Mouse (Mus musculus) heart, adult 9 months (tissue): ENCODE results near the gene Fut2.
A peak's percentile ranks its signal among the peaks of the same experiment; 100 is the strongest.
"Not testable (repeated sequence)": the region's sequence is repeated elsewhere in the genome, so short reads cannot be mapped to it uniquely, and the experiment has no call there.

ENCODE experiments used
- DNase-seq, 2 experiments: peaks; one replicate each; pipeline ENCODE4 v3.0.0; 2022; ENCODE audit warnings: low spot score in 2 of 2

Fut2 gene

DNA sequence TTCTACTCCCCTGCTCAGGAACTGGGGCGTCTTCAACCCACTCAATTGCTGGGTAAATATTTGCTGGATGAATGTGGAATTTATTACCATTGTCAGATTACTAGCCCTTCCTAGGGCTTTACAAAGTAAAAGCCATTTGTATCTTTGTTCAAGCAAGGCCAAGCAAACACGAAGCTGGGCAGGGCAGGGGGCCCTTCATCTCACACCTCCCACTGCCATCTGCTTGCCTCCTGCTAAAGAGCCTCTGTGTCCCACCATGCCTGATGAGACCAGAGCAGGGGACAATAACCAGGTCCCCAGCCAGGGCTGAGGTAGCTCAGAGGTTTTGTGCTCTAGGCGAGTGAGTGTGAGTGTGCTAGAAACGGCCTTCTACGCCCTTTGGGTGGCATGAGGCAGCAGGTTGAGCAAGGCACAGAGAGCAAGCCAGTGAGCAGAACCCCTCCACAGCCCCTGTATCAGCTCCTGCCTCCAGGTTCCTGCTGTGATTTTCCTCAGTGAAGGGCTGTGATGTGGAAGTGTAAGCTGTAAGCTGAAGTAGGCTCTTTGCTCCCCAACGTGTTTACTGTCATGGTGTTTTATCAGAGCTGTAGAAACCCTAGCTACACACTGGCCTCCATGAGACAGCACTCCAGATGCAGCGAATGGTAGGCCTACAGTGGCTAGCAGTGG is 11.6 kb upstream of the Fut2 start:
- no peak for DNase-seq

DNA sequence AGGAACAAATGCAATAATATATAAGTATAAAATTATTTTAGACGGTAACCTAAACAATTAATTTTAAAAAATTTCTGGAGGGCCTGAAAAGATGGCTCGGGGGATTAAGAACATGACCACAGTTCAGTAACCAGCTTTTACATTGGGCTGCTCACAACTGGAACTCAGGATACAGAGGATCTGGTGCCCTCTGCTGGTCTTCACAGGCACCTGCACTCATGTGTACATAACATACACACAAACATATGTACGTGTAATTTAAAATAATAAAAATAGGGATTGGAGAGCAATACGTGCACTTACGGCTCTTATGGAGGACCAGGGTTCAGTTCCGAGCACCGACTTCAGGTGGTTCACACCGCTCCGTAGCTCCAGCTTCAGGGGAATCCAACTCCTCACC is 2.7 kb upstream of the Fut2 start:
- no peak for DNase-seq

DNA sequence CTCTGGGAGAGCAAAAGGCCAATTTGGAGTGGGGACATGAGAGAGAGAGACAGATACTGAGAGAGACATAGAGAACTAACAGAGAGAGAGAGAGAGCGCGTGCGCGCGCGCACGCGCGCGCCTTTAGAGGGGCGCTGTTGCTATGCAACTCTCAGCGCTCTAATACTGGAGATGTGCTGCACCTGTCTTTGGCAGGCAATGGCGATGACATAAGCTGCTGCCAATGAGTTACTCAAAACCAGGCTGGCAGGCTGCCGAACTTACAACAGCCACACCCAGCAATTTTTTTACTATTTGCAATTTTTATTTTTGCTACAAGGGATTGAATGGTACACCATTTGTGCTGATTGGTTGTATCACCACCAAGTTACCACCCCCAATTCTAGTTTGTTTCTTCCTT is 1.6 kb upstream of the Fut2 start:
- DNase-seq, result no peak

DNA sequence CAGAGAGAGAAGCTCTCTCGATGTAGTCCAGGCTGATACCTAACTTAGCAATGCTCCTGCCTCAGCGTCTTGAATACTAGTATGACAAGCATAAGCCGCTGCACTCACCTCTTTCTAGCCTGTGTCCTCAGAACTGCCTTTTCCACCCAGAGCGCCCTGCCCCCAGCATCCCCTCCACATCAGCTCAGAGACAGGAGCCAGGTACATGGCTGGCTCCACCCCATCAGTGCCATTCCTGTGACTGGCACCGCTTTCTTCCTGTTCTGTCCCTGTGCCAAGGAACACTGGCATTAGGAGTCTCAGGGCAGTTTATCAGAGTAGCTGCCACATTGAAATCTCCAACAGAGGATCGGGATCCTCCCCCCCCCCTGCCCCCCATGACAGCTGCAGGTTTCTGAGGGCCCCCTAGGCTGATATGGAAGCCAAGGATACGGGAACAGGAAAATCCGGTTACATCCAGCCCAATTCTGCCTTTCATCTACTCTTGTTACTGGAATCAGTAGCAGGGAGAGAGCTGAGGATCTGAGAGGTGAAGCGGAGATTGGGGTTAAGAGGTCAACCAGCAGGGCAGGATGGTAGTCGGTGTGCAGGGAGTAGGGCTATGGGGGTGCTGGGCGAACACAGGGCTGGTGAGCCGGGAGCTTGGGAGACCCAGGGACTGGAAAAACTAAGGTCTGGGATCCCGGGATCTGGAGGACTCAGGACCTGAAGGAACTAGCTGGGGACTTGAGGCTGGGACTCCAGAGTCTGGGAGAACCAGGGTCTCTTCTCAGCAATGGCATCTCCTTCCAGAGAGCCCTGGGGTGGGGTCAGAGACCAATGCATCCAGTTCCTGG is 673 bp downstream of the Fut2 start:
- DNase-seq, result no peak

DNA sequence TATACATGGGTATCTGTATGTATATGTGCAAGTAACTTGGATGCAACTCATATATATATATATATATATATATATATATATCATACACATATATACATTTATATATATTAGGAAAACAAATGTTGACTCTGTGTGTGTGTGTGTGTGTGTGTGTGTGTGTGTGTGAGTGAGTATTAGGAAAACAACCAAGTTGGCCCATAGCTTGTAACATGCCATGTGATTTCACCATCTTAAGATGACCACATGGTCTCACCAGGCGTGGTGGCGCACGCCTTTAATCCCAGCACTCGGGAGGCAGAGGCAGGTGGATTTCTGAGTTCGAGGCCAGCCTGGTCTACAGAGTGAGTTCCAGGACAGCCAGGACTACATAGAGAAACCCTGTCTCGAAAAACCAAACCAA is 4.5 kb downstream of the Fut2 start:
- not testable (repeated sequence) for DNase-seq

DNA sequence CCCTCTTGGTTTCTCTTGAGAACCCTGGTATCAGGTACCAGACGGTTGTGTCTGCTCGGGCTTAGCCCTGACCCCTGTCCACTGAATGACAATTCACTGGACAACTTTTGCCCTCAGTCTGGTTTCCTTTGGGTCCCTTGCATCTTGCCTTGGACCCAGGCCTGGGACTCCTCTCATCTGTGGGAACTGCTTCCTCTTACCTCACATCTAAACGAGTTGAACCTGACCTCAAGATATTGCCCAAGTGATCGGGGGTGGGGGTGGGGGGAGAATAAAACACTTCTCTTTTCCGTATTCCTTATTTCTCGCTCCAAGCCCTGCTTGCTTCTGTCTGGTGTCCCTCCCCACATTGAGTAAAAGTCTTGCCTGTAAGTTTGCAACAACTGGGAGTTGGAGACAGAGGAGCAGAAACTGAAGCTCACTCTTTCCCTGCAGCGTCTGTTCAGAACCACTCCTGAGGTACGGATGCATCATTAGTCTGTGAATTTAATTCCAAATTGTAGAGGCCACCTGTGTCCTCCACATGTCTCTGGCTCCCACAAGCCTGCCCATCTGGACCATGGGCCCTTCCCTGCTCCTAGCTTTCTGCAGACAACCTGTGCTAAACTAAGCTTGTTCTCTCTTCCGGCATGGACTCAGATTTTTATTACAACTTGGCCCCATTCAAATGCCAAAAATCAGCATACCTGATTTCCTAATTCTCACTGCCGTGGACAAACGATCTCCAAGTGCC is 5.3 kb downstream of the Fut2 start:
- no peak for DNase-seq

DNA sequence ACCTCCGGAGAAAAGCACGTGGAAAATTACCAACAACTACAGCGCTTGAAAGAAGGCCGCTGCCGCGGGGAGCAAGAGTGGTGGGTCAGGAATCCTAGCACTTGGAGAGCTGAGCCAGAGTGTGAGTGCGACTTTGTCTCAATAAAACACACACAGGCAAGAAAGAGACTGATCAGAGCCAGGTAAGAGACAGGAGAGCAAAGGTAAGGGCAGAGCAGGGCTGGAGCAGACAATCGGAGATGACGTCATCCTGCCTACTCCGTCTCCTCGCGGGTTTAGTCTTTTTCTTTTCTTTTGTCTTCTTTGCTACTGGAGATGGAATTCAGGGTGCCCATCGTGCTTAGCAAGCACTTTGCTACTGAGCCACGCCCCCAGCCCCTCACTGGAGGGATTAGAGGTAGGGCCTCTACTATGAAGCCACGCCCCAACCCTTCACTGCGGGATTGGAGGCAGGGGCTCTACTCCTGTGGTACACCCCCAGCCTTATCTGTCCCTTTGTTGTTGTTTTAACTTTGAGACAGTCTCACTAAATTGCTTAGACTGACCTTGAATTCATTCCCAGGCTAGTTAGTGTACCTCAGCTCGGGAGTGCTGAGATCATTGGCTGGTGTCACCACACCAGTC is 11.7 kb downstream of the Fut2 start:
- no peak for DNase-seq

DNA sequence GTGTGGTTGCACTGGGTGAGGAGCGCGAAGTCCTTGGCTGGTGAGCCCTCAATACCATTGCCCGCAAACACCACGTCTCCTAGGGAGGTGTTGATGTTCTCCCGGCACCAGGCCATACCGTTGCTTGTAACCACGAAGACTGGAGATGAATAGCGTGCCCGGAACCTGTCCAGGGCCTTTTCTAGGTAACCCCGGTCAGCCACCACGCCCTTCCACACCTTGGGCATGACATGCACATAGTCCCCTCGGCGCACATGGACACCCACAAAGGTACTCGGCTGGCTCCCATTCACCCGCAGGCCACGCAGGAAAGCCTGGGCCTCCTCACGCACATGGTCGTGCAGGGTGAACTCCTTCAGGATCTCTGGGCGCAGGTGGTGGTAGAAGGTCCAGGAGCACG is 15.7 kb downstream of the Fut2 start:
- not testable (repeated sequence) for DNase-seq

DNA sequence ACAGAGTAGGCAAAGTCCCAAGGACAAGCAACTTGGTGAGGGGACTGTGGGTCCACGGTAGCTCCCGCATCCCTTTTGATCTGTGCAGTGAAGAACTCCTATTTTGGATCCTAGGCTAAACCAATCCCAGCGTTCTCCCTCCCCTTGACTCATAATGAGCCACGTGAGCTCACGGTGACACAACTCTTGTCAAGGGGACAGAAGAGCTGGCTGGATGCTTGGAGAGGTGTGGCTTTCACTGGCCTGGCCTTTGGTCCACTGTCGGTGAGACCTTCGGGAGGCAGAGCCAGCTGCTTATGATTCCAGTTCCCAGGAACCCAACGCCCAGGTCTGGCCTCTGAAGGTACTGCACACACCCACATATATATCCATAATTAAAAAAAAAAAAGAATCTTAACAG is 16.8 kb downstream of the Fut2 start:
- DNase-seq, result peak; percentile 53 to 64

DNA sequence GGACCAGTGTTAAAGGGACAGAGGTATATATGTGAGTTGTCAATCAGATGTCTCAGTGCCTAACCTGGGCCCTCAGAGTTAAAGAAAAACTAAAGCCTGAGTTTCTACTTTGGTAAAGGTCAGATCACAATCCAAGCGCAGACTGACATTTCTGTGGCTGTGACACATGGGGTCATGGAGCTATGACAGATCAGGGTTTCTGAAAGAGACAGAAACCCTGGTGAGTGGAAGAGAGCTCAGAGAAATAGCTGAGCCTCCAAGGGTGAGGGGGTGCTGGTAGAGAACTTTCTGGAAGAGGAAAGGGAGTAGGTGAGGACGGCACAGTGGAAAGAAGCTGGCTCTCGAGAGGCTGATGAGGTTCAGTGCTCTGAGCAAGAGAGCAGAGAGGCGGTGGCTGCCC is 19.5 kb downstream of the Fut2 start:
- DNase-seq, result no peak

DNA sequence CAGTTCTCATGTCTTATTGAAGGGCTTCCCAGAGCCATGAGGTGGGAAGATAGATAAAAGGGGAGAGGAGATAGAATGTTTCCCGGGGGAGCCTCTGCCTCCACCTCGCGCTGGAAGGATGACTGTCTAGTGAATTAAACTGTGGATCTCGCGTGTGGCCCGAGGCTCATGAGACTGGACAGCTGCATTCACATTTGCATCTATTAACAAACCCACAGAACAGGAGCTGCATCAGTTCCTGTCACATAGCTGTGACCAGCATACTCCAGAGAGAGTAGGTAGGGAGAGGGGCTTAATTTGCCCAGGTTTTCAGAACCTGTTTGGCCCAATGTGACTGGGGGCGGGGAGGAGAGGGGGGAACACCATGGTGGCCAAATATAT is 20.6 kb downstream of the Fut2 start:
- DNase-seq, result no peak

DNA sequence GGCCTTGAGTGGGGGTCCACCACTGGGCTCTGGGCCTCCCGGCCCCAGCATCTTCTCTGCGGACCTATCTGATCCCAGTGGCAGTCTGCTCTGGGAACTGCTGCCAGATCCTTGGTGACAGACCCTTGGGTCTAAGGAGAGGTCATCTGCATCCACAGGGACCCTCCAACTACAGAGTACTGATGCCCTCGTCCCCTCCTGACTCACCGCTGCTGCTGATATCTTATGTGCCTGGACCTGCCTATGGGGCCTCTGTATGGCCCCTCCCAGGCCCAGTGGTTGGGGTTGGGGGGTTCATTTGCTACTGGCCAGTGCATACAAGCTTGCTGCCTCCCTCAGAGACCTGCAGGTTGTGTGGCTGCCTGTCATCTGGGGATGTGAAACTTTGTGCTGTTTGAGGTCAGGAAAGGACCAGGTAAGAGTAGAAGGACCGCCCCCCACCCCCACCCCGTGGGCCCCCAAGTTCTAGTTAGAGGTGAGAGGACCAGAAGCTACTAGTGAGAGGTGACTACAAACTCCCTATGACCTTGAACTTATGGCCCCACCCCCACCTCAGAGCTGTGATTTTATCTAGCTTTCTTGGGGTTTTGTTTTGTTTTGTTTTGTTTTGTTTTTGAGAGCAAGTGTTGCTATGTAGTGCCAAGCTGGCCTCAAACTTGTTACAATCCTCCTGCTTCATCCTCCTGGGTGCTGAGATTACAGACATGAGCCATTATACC is 21.2 kb downstream of the Fut2 start:
- no peak for DNase-seq

DNA sequence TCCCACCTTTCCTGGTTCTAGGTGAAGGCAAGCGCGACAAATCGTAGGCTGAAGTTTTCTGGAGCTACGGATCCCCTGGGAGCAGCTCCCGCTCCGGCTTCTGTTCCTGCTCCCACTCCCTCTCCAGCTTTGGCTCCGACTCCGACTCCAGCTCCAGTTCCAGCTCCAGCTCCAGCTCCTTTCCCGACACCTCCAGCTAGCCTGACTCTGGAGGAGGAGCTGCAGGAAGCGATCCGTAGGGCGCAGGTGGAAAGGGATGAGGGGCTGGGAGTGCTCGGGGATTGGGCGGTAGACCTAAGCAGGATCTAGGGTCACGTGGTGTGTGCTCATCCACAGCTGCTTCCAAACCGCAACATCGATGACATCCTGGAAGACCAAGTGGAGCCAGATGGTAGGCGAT is 22.0 kb downstream of the Fut2 start:
- peak in 1 of 2 experiments; percentile 31 for DNase-seq

DNA sequence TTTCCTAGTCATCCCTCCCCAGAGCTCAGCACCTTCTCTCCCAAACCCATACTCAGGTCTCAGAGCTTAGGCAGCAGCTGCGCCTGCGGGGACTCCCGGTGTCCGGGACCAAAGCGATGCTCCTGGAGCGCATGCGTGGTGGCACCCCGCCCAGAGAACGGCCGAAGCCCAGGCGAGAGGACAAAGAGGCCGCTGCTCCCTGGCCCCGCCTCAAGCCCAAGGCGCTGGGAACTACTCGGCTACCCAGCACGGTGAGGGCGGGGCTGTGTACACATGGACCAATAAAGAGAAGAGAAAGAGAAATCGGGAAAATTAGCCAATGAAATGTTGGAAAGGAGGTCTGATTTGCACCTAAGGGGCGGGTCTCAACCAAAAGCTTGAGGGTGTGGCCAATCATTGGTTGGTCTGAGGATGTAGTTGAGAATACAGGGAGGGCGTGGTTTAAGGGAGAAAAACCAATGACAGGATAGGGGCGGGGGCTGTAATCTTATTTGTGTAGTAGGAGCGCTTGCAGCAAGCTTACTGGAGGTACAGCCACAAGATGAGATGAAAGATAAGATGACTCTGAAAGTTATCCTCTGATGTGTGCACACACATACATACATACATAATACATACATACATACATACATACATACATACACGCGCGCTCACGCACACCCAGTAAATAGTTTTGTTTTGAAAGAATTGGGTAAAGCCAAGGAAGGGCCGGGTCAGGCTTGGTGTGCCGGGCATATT is 22.6 kb downstream of the Fut2 start:
- peak; percentile 84 to 88 for DNase-seq

DNA sequence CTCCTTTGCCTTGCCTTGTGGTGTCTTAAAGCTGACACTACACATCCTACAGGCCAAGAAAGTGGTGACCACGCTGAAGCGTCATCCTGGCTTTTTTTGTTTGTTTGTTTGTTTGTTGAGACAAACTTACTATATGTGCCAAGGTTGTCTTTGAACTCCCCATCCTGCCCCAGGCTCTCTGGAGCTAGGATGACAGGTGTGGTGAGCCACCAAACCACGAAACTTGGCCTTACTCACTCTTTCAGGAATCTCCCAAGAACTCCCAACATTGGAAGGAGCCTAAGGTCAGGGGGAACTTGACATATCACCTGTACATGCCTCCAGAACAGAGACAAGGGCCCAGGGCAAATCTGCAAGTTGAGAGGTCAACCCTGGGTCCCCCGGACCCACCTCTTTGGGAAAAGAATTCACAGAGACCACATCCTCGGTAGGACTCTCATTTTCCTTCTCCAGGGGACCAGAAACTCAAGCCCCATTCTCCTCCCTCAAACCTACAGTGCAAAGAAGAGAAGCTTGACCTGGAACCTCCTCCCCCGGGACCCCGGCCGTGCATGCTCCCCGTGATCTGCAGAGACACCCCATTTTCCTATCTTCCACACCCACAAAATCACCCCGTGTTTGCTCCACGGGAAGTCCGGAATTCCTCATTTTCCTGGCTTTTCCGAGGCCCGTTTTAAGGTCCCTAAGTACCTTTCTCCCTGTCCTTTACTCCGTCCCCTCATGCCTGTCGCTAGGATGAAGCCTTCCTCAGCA is 23.5 kb downstream of the Fut2 start:
- DNase-seq, result no peak

DNA sequence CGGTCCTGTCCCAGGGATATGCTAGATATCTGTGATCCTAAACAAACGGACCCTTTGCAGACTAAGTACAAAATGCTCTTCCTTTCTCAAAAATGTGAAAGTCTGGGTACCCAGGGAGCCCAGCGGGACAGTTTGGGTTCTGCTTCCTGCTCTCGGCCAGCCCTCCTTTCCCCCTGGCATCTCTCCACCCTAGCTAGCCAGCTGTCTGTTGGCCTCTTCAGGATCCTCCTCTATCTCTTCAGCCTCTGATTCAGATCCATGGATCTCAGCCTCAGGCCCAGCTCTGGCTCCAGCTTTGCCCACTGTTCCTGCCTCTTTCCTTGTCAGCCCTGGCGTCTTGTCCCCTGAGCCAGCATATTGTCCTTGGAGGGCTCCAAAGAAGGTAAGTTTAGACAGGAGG is 24.1 kb downstream of the Fut2 start:
- DNase-seq, result no peak

DNA sequence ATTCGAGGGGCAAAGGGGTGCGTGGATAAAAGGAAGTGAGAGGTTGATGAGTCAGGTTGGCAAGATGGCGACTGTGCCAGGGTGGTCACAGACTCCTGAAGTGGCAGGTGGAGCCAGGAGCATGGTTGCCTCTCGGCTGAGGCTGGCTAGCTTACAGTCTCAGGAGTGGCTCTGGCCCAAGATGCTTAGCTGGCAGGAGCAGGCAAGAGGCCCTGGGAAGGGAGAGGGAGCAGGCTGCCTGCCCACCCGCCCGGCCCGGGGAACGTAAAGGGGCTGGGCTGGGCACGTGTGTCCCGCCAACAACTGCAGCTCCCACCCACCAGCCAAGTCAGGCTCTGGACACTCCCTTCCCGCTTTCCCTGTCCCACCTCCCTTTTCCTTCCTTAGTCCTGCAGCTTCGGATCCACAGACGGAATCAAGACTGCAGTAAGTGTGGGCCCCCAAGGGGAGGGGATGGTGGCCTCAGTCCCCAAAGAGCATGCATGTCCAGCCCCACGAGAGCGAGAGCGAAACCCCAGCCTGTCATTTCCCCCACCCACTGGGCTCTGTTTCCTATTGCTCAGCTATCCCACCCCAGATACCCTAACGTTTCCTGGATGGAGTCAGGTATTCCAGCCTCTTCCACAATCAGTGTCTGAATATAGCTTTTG is 24.7 kb downstream of the Fut2 start:
- DNase-seq, result peak in 1 of 2 experiments; percentile 69

DNA sequence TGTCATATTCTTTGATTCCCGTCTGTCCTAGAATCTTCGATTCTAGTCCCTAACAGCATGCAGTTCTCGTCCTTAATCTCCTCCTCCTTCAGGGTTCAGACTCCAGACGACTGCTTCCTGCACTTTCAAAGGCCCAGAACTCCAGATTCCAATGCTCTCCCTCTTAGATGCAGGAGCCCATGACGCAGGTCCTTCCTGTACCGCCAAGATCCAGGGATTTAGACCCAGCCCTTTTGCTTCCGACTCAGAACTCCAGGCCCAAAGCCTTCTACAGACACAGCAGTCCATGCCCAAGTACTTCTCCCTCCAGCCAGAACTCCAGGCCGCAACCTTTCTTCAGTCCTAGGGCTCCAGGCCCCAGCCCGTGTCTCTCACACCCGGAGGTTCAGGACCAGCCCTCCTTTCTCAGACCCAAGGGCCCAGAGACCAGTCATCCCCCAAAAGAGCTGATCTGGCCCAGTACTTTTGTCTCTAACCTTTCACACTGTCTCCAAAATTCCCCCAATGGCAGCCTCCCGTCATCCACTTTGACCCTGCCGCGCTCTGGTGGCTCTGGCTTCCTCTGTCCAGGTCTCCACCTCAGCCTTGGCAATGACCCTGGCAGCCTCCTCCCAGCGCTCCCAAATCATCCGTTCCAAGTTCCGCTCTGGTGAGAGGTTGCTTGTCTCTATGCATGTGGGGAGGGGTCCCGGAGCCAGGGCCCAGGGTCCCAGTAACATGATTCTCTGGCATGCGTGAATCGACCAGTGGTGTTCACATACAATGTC is 25.8 kb downstream of the Fut2 start:
- DNase-seq, result peak in 1 of 2 experiments; percentile 65

DNA sequence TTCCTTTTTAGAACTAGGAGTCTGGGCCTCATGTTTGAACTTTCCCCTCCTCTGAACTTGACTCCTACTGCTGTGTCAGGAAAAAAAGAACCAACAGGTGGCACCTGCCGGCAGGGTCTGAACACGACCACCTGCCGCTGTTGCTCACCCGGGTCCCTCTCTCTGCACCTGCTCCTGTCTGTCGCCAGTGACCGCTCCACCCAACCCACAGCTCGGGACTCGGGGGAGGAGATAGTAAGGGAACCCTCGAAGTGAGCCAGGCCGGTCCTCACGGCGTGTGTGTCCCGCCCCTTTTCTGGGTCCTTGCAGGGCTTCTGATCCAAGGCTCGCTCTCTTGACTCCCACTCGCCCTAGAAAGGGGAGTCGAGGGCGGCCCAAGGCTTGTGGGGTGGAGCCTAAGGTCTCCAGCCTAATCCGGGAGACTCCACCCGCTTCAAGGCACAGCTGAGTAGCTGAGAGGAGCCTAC is 26.6 kb downstream of the Fut2 start, which contains the start of gene Mamstr:
Mamstr (plus strand) TSS at position 417 of the 467 bp plus-strand sequence.
- DNase-seq, result peak in 1 of 2 experiments; percentile 25
